Mouse (Mus musculus) small intestine, adult 2 months (tissue): Measurements from ENCODE around the gene Gm20521. TPM values are rescaled to one million over a fixed set of nuclear protein-coding genes. Genes with fewer than 3 reads are reported as not detected.
"Not testable (repeated sequence)": the region's sequence is repeated elsewhere in the genome, so short reads cannot be mapped to it uniquely, and the experiment has no call there.

Experiments used
- H3K27ac ChIP-seq: fragments of 200-500 bp; 2 replicates; pipeline ENCODE4 v1.5.1; 2012; ENCODE audit warnings: low read depth, low read length, control low read depth, inconsistent platforms; ENCODE audit not compliant: insufficient read depth
- H3K27me3 ChIP-seq: fragments of 200-500 bp; 2 replicates; pipeline ENCODE4 v1.6.1; 2012; ENCODE audit warnings: mild to moderate bottlenecking, moderate library complexity, low read length, inconsistent platforms; ENCODE audit not compliant: control insufficient read depth, insufficient read depth
- H3K36me3 ChIP-seq: fragments of 200-500 bp; 2 replicates; pipeline ENCODE4 v1.6.1; 2012; ENCODE audit warnings: mild to moderate bottlenecking, low read length, control low read depth, inconsistent platforms; ENCODE audit not compliant: control insufficient read depth, insufficient read depth
- H3K4me1 ChIP-seq: fragments of 200-500 bp; 2 replicates; pipeline ENCODE4 v1.6.1; 2012; ENCODE audit warnings: low read length, inconsistent platforms, mixed read lengths; ENCODE audit not compliant: control insufficient read depth, insufficient read depth, insufficient read length
- H3K4me3 ChIP-seq: fragments of 200-500 bp; 2 replicates; pipeline ENCODE4 v1.5.1; 2012; ENCODE audit warnings: low read depth, mild to moderate bottlenecking, control low read depth, inconsistent platforms, low read length, moderate library complexity
- CTCF ChIP-seq: fragments of 200-500 bp; IDR thresholded peaks from 2 replicates; pipeline ENCODE4 v1.5.1; 2012; ENCODE audit warnings: low read depth, mild to moderate bottlenecking, control low read depth, inconsistent platforms, low read length, moderate library complexity, mixed read lengths; ENCODE audit not compliant: insufficient replicate concordance, insufficient read length; ENCODE audit errors: extremely low read depth
- POLR2A ChIP-seq: fragments of 200-500 bp; IDR thresholded peaks from 2 replicates; pipeline ENCODE4 v1.6.1; 2012; ENCODE audit warnings: low read depth, mild to moderate bottlenecking, control low read depth, inconsistent platforms, low read length, moderate library complexity
- WGBS: fragments of 180-500 bp; shearing (Covaris S2); methylation state at CpG from one replicate; pipeline ENCODE4 v1.1.7; 2018; 5-methylcytosine and 5-hydroxymethylcytosine counted together
- polyA plus RNA-seq: library from polyadenylated mRNA; depleted of rRNA; stranded (reverse); fragments of >200 nt; gene quantifications from 2 replicates; pipeline ENCODE4 v1.2.3, GENCODE M21; 2012; rRNA removed

The Gm20521 gene
- polyA plus RNA-seq, 1 experiment: 12.4 TPM

GRCm38 (mm10) chr14:54942479-54942878 is 59.2 kb downstream of the Gm20521 start:
- Histone ChIP-seq H3K4me3 (no peak overlapping the region), H3K27me3 (no peaks in the 10 kb centered on the region), H3K4me1 (no peaks in the 10 kb centered on the region), H3K36me3 (no peaks in the 10 kb centered on the region), H3K27ac (no peak overlapping the region)
- 87% methylated on average over 8 of the region's 8 CpGs for WGBS
- TF ChIP-seq CTCF (no peak), POLR2A (no peak)

GRCm38 (mm10) chr14:54943971-54944370 is 60.7 kb downstream of the Gm20521 start:
- H3K4me3 ChIP-seq: no peak overlapping the region
- TF ChIP-seq POLR2A: no peak
- no peak for TF ChIP-seq CTCF
- H3K27me3 ChIP-seq: no peaks in the 10 kb centered on the region
- no peaks in the 10 kb centered on the region for H3K36me3 ChIP-seq
- H3K27ac ChIP-seq: no peak overlapping the region
- WGBS: 92% methylated on average over 7 of the region's 7 CpGs
- H3K4me1 ChIP-seq: no peaks in the 10 kb centered on the region

- Histone ChIP-seq H3K4me3 (no peak overlapping the region), H3K36me3 (no peaks in the 10 kb centered on the region), H3K27me3 (no peaks in the 10 kb centered on the region), H3K4me1 (no peaks in the 10 kb centered on the region), H3K27ac (no peak overlapping the region)
- TF ChIP-seq CTCF (no peak), POLR2A (no peak)
- 56% methylated on average over 2 of the region's 2 CpGs for WGBS
Observed at GRCm38 (mm10) chr14:54944939-54945338, 61.7 kb downstream of the Gm20521 start.

GRCm38 (mm10) chr14:54945975-54946704 is 62.9 kb downstream of the Gm20521 start:
- Histone ChIP-seq H3K36me3 (no peaks in the 10 kb centered on the region), H3K4me3 (no peak overlapping the region), H3K27ac (no peak overlapping the region), H3K4me1 (no peaks in the 10 kb centered on the region), H3K27me3 (no peaks in the 10 kb centered on the region)
- TF ChIP-seq CTCF: no peak
- no peak for TF ChIP-seq POLR2A
- WGBS: 77% methylated on average over 19 of the region's 19 CpGs

GRCm38 (mm10) chr14:54947008-54947407 is 63.8 kb downstream of the Gm20521 start:
- not testable (repeated sequence) for H3K36me3 ChIP-seq, H3K4me1 ChIP-seq, H3K4me3 ChIP-seq, H3K27me3 ChIP-seq, H3K27ac ChIP-seq
- WGBS: 89% methylated on average over 11 of the region's 11 CpGs

Other genes starting within 250 kb of the Gm20521 start
- not detected in 2 replicates for gene Gm17606, start 242.5 kb upstream of the Gm20521 start, polyA plus RNA-seq
- gene Cdh24, start 242.1 kb upstream of the Gm20521 start, polyA plus RNA-seq: 3.1 and 4.6 TPM in 2 replicates
- 21.9 and 47.4 TPM in 2 replicates for gene 1700123O20Rik, start 197.2 kb upstream of the Gm20521 start, polyA plus RNA-seq
- gene Acin1, start 196.5 kb upstream of the Gm20521 start, polyA plus RNA-seq: 32.5 and 76.4 TPM in 2 replicates
- not detected in 2 replicates for gene Gm29776, start 184.6 kb upstream of the Gm20521 start, polyA plus RNA-seq
- gene Cebpe, start 171.3 kb upstream of the Gm20521 start, polyA plus RNA-seq: 4.2 and 4.4 TPM in 2 replicates
- gene Slc7a8, start 101.5 kb upstream of the Gm20521 start, polyA plus RNA-seq: 39.5 and 174 TPM in 2 replicates
- gene Rnf212b, start 69.3 kb upstream of the Gm20521 start, polyA plus RNA-seq: not detected in 2 replicates
- gene Homez, start 12.5 kb upstream of the Gm20521 start, polyA plus RNA-seq: 1.1 and 2.0 TPM in 2 replicates
- 8.9 and 17.4 TPM in 2 replicates for gene Ppp1r3e, start 5.9 kb upstream of the Gm20521 start, polyA plus RNA-seq
- 22.5 and 29.8 TPM in 2 replicates for gene Bcl2l2, start 64 bp upstream of the Gm20521 start, polyA plus RNA-seq
- 19.7 and 36.0 TPM in 2 replicates for gene Pabpn1, start 9.1 kb downstream of the Gm20521 start, polyA plus RNA-seq
- gene Slc22a17, start 29.7 kb downstream of the Gm20521 start, polyA plus RNA-seq: 15.2 and 18.0 TPM in 2 replicates
- gene Efs, start 42.7 kb downstream of the Gm20521 start, polyA plus RNA-seq: 5.4 and 5.7 TPM in 2 replicates
- 0.53 and 1.1 TPM in 2 replicates for gene Il25, start 49.3 kb downstream of the Gm20521 start, polyA plus RNA-seq
- gene Cmtm5, start 52.8 kb downstream of the Gm20521 start, polyA plus RNA-seq: 0.46 and 0.93 TPM in 2 replicates
- gene Myh6, start 83.5 kb downstream of the Gm20521 start, polyA plus RNA-seq: 0.10 TPM in 1 of 2 replicates, not detected in the other
- not detected in 2 replicates for gene Gm17428, start 93.5 kb downstream of the Gm20521 start, polyA plus RNA-seq
- 0.10 and 0.18 TPM in 2 replicates for gene Myh7, start 111.2 kb downstream of the Gm20521 start, polyA plus RNA-seq
- gene Ngdn, start 132.0 kb downstream of the Gm20521 start, polyA plus RNA-seq: 3.9 and 8.4 TPM in 2 replicates
- gene Zfhx2, start 208.9 kb downstream of the Gm20521 start, polyA plus RNA-seq: 2.2 and 4.2 TPM in 2 replicates
- gene Thtpa, start 211.3 kb downstream of the Gm20521 start, polyA plus RNA-seq: 2.9 and 4.9 TPM in 2 replicates
- 48.4 and 80.7 TPM in 2 replicates for gene Ap1g2, start 223.2 kb downstream of the Gm20521 start, polyA plus RNA-seq
- gene Jph4, start 233.5 kb downstream of the Gm20521 start, polyA plus RNA-seq: 0.65 and 0.72 TPM in 2 replicates